Mouse (Mus musculus) hindbrain, embryonic 12.5 days (tissue): ENCODE data around the gene Ino80b. TPM values are rescaled to one million over a fixed set of nuclear protein-coding genes. Genes with fewer than 3 reads are reported as not detected.

Source experiments
- ATAC-seq: fragments of 200-750 bp; cut with Nextera tagmentation; 2 replicates; pipeline ENCODE4 v1.8.0; 2017; ENCODE audit warnings: moderate TSS enrichment; ENCODE audit not compliant: low FRiP score
- H3K27ac ChIP-seq: fragments of 300-500 bp; sonication (generic); 2 replicates; pipeline ENCODE4 v1.5.1; 2016; ENCODE audit warnings: mild to moderate bottlenecking
- H3K27me3 ChIP-seq: fragments of 300-500 bp; sonication (generic); 2 replicates; pipeline ENCODE4 v1.6.1; 2016; ENCODE audit warnings: mild to moderate bottlenecking
- H3K36me3 ChIP-seq: fragments of 300-500 bp; sonication (generic); 2 replicates; pipeline ENCODE4 v1.6.1; 2016; ENCODE audit warnings: mild to moderate bottlenecking
- H3K4me1 ChIP-seq: fragments of 300-500 bp; sonication (generic); 2 replicates; pipeline ENCODE4 v1.6.1; 2016
- H3K4me2 ChIP-seq: fragments of 300-500 bp; sonication (generic); replicated peaks from 2 replicates; pipeline ENCODE4 v1.6.1; 2016; ENCODE audit warnings: mild to moderate bottlenecking
- H3K4me3 ChIP-seq: fragments of 300-500 bp; sonication (generic); 2 replicates; pipeline ENCODE4 v1.5.1; 2016; ENCODE audit warnings: mild to moderate bottlenecking
- H3K9ac ChIP-seq: fragments of 300-500 bp; sonication (generic); 2 replicates; pipeline ENCODE4 v1.6.1; 2016; ENCODE audit warnings: mild to moderate bottlenecking, moderate library complexity
- H3K9me3 ChIP-seq: fragments of 300-500 bp; sonication (generic); replicated peaks from 2 replicates; pipeline ENCODE4 v1.6.1; 2016; ENCODE audit warnings: mild to moderate bottlenecking
- WGBS: fragments of 180-500 bp; shearing (Covaris S2); methylation state at CpG from one replicate; pipeline ENCODE4 v1.1.7; 2016; 5-methylcytosine and 5-hydroxymethylcytosine counted together
- polyA plus RNA-seq: library from polyadenylated mRNA; unstranded; fragments of >200 nt; fragmentation: Nextera tagmentation; extraction: Ambion mirVana; gene quantifications from 2 replicates; pipeline ENCODE4 v1.2.1, GENCODE M21; 2016

Ino80b gene
- polyA plus RNA-seq, 1 experiment from 2014 or later, result 19.9 TPM

DNA sequence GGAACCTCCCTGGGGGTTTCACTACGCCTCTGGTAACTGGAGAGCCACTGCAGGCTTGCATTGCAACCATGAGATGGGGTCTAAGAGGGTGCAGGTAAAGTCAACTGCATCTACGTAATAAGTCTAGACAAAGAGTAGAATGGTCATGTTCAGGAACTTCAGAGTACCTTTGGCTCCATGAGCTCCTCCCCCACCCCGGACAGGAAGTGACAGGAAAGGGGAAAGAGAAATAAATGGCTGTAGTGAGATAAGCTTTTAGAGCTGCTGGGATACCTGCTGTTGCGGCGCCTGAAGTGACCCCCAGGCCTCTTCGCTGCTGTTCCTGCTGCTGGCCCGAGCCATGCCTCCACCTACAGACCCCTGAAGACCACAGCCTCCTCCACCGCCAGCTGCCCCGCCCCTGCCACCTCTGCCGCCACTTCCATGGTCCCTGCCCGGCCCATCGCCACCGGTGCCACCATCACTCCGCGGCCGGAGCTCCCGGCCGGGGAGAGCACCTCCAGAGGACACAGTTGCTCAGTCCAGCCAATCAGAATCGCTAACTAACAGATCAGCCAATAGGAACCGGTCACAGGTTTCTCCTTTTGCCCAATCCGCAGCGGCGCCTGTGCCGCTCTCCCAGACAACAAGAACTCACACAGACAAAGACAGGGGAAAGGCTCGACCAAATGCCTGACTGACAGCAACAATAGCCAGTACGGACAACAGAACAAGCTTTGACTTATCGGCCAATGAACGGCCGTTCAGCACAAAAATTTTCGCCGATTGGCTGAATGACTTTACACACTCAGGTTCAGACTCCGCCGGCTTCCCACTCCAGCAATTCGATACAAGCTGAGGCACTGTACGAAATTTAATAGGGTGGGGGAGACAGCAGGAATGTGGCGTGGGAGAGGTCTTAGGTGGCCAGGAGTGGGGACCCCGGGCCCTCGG lies 4.0 kb downstream of the Ino80b start, which contains the start of gene Wbp1:
Gene Wbp1, minus strand, starts transcription at position 630 of the 933 bp plus-strand sequence.
- under 1% methylated on average over 38 of the region's 38 CpGs for WGBS
- Histone ChIP-seq H3K4me3 (peak within 1 kb of the TSS; percentile 82), H3K9me3 (no peaks in the 10 kb centered on the region), H3K27ac (peak within 1 kb of the TSS; percentile 99), H3K9ac (peak within 1 kb of the TSS; percentile 97), H3K4me2 (peak within 1 kb of the TSS; percentile 95), H3K27me3 (no peaks in the 10 kb centered on the region), H3K4me1 (peaks cover 64% of the 10 kb centered on the region), H3K36me3 (peaks cover 29% of the 10 kb centered on the region)
- peak; percentile 94 for ATAC-seq

DNA sequence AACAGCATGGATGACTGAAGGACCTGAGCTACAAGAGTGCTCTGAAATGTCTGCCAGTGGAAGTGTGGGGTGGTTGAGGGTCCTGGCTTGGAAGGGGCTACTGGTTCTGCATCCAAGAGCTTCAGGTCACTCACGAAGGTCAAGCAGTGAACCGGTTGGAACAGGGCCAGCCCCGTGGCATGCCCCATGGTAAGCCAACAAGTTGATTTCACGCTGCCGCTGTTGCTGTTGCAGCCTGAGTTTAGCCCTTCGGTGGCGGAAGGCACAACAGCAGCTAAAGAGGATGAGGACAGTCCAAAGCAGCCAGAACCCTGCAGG lies 5.5 kb downstream of the Ino80b start:
- peak overlapping the region; percentile 91 for H3K9ac ChIP-seq
- peak overlapping the region; percentile 82 for H3K4me3 ChIP-seq
- H3K4me2 ChIP-seq, result peak overlapping the region; percentile 84
- no peaks in the 10 kb centered on the region for H3K27me3 ChIP-seq
- peaks cover 29% of the 10 kb centered on the region for H3K36me3 ChIP-seq
- H3K4me1 ChIP-seq, result peaks cover 67% of the 10 kb centered on the region
- WGBS, result 75% methylated on average over 7 of the region's 7 CpGs
- H3K27ac ChIP-seq, result peak overlapping the region; percentile 97; the same call in 1 of the 2 replicates
- no peaks in the 10 kb centered on the region for H3K9me3 ChIP-seq
- ATAC-seq, result no peak

DNA sequence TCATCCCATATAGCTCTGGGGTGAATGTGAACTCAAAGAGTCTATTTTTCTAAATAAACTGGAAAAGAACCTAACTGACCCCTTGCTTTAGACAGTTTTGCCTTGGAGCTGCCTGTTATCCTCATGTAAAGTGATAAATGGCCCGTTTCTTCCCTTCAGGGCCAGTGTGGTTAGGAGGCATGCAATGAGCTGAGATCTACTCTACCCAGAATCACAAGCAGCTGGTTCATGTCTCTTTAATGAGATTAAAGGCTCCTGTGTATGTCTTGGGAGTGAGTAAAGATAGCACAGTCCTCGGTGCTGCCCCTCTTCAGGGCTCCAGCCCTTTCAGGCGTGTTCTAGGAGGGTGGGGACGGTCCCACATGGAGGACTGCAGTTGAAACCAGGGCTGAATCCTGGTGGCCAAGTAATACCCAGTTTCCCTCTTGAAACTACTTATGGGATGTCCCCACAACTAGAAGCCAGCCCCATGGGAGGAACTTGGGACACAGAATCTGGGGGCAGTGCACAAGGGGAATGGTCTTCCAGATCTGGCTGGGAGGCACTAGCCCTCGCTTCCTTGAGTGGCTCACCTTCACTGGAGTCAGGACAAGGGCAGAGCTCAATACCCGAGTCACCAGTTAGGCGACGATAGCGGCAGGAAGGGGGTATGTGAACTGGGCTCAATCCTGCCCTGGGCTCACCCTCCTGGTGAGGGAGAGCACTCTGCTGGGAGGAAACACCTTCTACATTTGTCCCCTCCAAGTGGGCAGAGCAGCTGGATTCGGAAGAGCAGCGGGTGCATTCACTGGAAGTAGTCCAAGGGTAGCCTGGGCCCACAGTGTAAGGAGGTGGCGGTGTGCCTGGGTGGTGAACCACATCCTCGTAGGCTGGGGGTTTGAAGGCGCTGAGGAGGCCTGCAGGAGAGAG lies 6.2 kb downstream of the Ino80b start:
- peak overlapping the region; percentile 84 for H3K4me2 ChIP-seq

DNA sequence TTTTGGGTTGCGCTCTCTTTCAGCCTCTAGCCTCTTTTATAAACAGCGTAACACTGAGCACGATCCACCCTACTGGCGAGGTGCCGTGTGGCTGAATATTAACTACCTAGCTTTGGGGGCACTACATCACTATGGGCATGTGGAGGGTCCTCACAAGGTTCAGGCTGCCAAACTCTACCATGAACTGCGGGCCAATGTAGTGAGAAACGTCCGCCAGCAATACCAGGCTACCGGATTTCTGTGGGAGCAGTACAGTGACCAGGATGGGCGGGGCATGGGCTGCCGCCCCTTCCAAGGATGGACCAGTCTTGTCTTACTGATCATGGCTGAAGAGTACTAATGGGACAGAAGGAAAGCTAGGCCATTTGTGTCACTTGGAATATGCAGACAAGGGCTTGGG lies 6.9 kb downstream of the Ino80b start:
- H3K27me3 ChIP-seq, result no peaks in the 10 kb centered on the region
- no peak overlapping the region for H3K4me2 ChIP-seq
- H3K36me3 ChIP-seq, result peaks cover 29% of the 10 kb centered on the region
- H3K4me1 ChIP-seq, result peaks cover 59% of the 10 kb centered on the region
- H3K4me3 ChIP-seq, result no peak overlapping the region
- H3K9me3 ChIP-seq, result no peaks in the 10 kb centered on the region
- H3K27ac ChIP-seq, result 0 out of 2 replicates have a peak overlapping the region, but pooled peaks have one; percentile 23
- no peak overlapping the region for H3K9ac ChIP-seq
- WGBS, result 84% methylated on average over 11 of the region's 11 CpGs
- no peak for ATAC-seq

More for the DNA sequence above, 6.2 kb downstream of the Ino80b start:
- Histone ChIP-seq H3K36me3 (peaks cover 29% of the 10 kb centered on the region), H3K9me3 (no peaks in the 10 kb centered on the region), H3K9ac (peak overlapping the region; percentile 91), H3K4me1 (peaks cover 65% of the 10 kb centered on the region), H3K27ac (no peak overlapping the region), H3K4me3 (peak overlapping the region; percentile 82), H3K27me3 (no peaks in the 10 kb centered on the region)
- 89% methylated on average over 14 of the region's 14 CpGs for WGBS
- ATAC-seq, result no peak

DNA sequence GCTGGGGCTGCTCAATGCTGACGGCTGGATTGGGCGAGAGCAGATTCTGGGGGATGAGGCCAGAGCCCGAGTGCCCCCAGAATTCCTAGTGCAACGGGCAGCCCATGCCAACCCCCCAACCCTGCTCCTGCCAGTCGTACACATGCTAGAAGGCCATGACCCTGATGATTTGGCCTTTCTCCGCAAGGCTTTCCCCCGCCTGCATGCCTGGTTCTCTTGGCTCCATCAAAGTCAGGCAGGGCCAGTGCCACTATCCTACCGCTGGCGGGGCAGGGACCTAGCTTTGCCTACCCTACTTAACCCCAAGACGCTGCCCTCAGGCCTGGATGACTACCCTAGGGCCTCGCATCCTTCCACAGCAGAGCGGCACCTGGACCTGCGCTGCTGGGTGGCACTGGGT lies 7.6 kb downstream of the Ino80b start:
- WGBS, result 94% methylated on average over 13 of the region's 13 CpGs
- no peak for ATAC-seq
- no peaks in the 10 kb centered on the region for H3K9me3 ChIP-seq
- no peak overlapping the region for H3K27ac ChIP-seq
- H3K4me1 ChIP-seq, result peaks cover 52% of the 10 kb centered on the region
- peaks cover 29% of the 10 kb centered on the region for H3K36me3 ChIP-seq
- no peaks in the 10 kb centered on the region for H3K27me3 ChIP-seq
- no peak overlapping the region for H3K4me3 ChIP-seq
- H3K9ac ChIP-seq, result peak overlapping the region; percentile 32
- no peak overlapping the region for H3K4me2 ChIP-seq

DNA sequence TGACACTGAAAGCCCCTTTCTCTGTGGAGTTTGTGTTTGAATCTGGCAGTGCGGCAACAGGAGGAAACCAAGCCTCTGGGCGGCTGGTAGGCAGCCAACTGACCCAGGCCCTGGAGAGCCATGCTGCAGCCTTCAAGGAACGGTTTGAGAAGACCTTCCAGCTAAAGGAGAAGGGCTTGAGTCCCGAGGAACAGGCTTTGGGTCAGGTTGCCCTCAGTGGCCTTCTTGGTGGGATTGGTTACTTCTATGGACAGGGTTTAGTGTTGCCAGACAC lies 8.1 kb downstream of the Ino80b start:
- peak overlapping the region; percentile 92; the same call in 1 of the 2 replicates for H3K4me2 ChIP-seq
- peaks cover 47% of the 10 kb centered on the region for H3K4me1 ChIP-seq
- H3K9ac ChIP-seq, result no peak overlapping the region

DNA sequence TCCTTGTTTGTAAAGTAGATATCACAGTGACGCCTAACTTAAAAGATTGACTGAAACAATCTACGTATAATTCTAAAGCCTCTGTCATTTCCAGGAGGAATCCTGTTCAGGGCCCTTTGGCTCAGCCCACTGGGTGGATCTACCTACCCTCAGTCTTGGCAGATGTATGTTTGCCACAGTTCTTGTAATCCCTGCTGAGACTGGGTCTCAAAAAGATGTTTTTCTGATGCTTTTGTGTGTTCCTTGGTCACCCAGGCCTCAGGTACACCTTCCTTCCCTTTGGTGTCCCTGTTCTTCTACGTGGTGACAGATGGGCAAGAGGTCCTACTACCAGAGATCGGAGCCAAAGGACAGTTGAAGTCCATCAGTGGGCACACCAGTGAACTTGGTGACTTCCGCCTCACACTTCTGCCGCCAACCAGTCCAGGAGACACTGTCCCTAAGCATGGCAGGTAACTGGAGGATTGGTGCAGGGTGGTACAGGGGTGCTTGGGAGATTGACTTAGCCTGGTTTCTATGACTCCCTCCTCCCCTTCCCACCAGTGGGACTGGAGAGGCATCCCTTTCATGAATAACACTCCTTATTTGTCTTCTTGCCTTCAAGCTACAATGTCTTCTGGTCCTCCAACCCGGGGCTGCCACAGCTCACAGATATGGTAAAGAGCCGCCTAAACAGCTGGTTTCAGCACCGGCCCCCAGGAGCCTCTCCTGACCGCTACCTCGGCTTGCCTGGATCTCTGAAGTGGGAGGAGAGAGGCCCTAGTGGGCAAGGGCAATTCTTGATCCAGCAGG lies 8.7 kb downstream of the Ino80b start:
- peak overlapping the region; percentile 95 for H3K9ac ChIP-seq
- no peaks in the 10 kb centered on the region for H3K9me3 ChIP-seq
- H3K4me2 ChIP-seq, result peak overlapping the region; percentile 92
- H3K4me1 ChIP-seq, result peaks cover 45% of the 10 kb centered on the region
- peak overlapping the region; percentile 88 for H3K4me3 ChIP-seq
- no peak for ATAC-seq
- WGBS, result 82% methylated on average over 11 of the region's 11 CpGs
- peaks cover 29% of the 10 kb centered on the region for H3K36me3 ChIP-seq
- 0 out of 2 replicates have a peak overlapping the region, but pooled peaks have one; percentile 77 for H3K27ac ChIP-seq
- no peaks in the 10 kb centered on the region for H3K27me3 ChIP-seq

More for the DNA sequence above, 8.1 kb downstream of the Ino80b start:
- Histone ChIP-seq H3K4me3 (no peak overlapping the region), H3K27ac (0 out of 2 replicates have a peak overlapping the region, but pooled peaks have one; percentile 14), H3K9me3 (no peaks in the 10 kb centered on the region), H3K27me3 (no peaks in the 10 kb centered on the region), H3K36me3 (peaks cover 29% of the 10 kb centered on the region)
- WGBS, result 89% methylated on average over 4 of the region's 4 CpGs
- ATAC-seq, result no peak

DNA sequence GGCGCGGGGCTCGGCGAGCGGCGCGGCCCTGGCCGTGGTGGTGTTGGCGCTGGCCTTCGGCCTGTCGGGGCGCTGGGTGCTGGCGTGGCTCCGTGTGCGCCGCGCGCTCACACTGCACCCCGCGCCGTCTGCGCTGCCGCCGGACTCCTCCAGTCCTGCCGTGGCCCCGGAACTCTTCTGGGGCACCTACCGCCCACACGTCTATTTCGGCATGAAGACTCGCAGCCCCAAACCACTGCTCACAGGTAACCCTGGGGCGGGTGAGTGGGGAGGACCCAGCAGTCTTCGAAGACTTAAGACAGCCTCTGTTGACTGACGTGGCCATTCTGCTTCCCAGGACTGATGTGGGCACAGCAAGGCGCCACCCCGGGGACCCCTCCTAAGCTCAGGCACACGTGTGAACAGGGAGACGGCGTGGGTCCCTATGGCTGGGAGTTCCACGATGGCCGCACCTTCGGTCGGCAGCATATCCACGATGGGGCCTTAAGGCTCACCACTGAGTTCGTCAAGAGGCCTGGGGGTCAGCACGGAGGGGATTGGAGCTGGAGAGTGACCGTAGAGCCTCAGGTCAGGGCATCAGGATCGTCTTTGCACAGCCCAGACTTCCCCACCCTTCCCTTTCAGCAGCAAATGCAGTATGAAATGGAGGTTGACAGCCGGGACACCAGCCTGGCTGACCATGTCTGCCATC lies 9.4 kb downstream of the Ino80b start:
- Histone ChIP-seq H3K4me1 (peaks cover 45% of the 10 kb centered on the region), H3K36me3 (peaks cover 32% of the 10 kb centered on the region), H3K9ac (peak overlapping the region; percentile 95), H3K9me3 (no peaks in the 10 kb centered on the region), H3K4me2 (peak overlapping the region; percentile 92), H3K4me3 (peak overlapping the region; percentile 88), H3K27me3 (no peaks in the 10 kb centered on the region), H3K27ac (peak overlapping the region; percentile 77)
- peak; percentile 65; the same call in 1 of the 2 replicates for ATAC-seq
- WGBS, result 2% methylated on average over 46 of the region's 48 CpGs

DNA sequence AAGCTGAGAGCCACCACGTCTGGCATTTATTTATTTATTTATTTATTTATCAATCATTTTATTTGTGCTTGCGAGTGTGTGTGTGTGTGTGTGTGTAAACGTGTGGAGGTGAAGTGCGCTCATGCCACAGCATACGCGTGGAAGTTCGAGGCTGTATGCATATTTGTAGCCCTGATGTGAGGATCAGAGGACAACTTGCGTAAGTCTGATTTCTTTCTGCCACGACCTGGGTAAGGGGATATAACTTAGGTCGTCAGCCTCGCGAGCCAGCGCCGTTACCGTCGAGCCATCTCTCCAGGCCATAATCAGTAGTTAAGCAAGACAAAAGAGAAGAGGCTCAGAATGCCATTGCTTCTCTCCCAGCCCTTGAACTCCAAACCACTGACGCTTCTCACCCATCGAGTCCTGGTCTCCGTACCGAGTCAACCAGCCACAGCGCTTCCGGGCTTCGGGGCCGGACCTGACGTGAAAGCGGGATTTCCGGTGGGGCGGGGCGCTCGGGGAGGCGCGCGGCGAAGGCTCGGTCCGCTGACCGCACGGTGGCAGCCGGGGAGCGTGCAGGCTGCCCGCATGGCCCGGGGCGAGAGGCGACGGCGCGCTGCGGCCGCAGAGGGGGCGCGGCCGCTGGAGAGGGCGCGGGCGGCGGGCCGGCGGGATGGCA lies 10.1 kb downstream of the Ino80b start, which contains the start of gene Mogs:
Gene Mogs, plus strand, starts transcription at position 486 of the 661 bp plus-strand sequence.
- peaks cover 42% of the 10 kb centered on the region for H3K4me1 ChIP-seq
- H3K4me3 ChIP-seq, result peak within 1 kb of the TSS; percentile 88
- WGBS, result 2% methylated on average over 48 of the region's 58 CpGs
- H3K27me3 ChIP-seq, result no peaks in the 10 kb centered on the region
- H3K9me3 ChIP-seq, result no peaks in the 10 kb centered on the region
- H3K4me2 ChIP-seq, result peak within 1 kb of the TSS; percentile 92
- peak; percentile 87 for ATAC-seq
- peak within 1 kb of the TSS; percentile 95 for H3K9ac ChIP-seq
- H3K27ac ChIP-seq, result peak within 1 kb of the TSS; percentile 77
- peaks cover 34% of the 10 kb centered on the region for H3K36me3 ChIP-seq

DNA sequence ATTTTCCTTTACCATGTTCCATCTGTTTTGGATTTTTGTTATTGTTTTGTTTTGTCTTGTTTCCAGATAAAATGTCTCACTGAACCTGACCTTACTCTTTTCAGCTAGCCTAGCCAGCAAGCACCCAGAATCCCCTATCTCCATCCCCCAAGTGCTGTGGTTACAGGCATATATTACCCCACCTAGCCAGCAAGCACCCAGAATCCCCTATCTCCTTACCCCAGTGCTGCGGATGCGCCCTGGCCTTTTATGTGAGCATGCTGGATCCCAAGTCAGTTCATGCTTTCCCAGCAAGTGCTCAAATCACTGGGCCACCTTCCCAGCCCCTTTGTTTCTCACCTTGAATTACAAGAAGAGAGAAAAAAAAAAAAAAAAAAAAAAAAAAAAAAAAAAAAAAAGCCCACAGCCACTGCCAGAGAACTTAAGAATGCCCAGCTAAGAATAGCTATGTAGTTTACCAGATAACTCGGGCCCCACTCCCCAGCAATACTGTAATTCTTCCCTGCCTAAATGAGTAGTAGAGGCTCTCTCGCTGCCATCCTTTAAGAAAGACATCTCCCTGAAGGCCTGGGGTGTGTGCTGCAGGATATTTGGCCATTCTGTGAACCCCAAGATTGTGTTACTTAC lies 13.6 kb downstream of the Ino80b start:
- Histone ChIP-seq H3K9ac (no peak overlapping the region), H3K4me3 (no peak overlapping the region), H3K27me3 (no peaks in the 10 kb centered on the region), H3K4me1 (peaks cover 36% of the 10 kb centered on the region), H3K36me3 (peaks cover 5% of the 10 kb centered on the region; the same call in 1 of the 2 replicates), H3K27ac (no peak overlapping the region), H3K9me3 (no peaks in the 10 kb centered on the region), H3K4me2 (no peak overlapping the region)
- ATAC-seq, result no peak
- WGBS, result 88% methylated on average over 4 of the region's 4 CpGs
